Comparison of ENCODE assay signal across 9 mouse cellular contexts in the genomic region with DNA sequence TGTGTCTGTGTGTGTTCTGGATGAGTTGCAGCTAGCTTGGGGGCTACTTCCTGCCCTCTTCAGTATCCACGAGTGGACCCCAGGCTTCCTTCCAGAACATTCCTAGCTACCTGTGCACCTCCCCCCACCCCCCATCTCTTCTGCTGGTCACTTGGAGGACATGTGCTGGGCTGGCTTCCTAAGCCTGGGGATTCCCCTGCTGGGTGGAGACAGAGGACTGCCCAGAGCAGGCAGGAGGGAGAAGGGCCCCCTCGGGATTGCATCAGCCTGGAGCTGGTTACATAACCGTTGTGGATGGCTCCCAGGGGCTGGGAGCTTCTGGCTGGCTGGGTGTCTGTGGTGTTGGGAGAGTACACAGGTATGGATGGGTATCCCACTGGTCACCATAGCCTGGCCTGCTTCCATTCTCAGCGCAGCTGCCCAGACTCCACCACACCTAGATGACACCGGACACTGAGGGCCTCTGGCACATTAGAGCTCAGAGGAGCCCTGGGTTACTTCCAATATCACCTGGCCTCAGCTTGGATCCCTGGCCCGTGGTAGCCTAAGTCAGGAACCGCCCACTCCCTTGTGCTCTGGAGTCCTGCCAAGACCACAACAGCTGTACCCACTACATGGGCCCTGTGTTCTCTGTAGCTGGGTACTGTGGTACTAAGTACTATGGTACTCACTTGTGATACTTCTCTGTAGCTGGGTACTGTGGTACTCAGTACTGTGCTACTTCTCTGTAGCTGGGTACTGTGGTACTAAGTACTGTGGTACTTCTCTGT. TPM values are rescaled to one million over a fixed set of nuclear protein-coding genes. Genes with fewer than 3 reads are reported as not detected.
DNase-seq lines count a peak whose midpoint lies in the region; ATAC-seq and TF ChIP-seq lines count a peak whose summit lies in the region.
"Had no signal": no experiment of that assay in that cellular context is flagged by ENCODE, and none has a peak within 500 bp of the region (broad histone marks: within the 10 kb centered on the region; RNA-seq: fewer than 3 reads in every experiment).

No protein-coding gene starts in this region.

- no peaks in the 10 kb centered on the region for H3K27me3 ChIP-seq in kidney, adult 2 months (replicated peaks; ENCODE audit: control insufficient read depth, insufficient read depth, low read length)
- peaks cover 85% of the 10 kb centered on the region for H3K27me3 ChIP-seq in heart, embryonic 13.5 days (replicated peaks)
- H3K27me3 ChIP-seq in lung, embryonic 16.5 days (ENCODE audit: control insufficient read depth, insufficient read depth, low read depth, low read length), result peaks cover 27% of the 10 kb centered on the region

- H3K36me3 ChIP-seq in kidney, adult 2 months (ENCODE audit: control insufficient read depth, insufficient read depth, low read length), result no peaks in the 10 kb centered on the region
- no peaks in the 10 kb centered on the region for H3K36me3 ChIP-seq in heart, embryonic 13.5 days
- H3K36me3 ChIP-seq in lung, embryonic 16.5 days (ENCODE audit: control insufficient read depth, insufficient read depth, low read length), result no peaks in the 10 kb centered on the region

- peak; percentile 22 for DNase-seq in kidney, adult 2 months
- DNase-seq in kidney, adult 18-20 months, result no peak
- peak; percentile 68 for DNase-seq in Muller cell, postnatal 12 days (ENCODE audit: inconsistent ontology term)
- peak; percentile 50 to 63 for DNase-seq in urinary bladder, postnatal 36 days (ENCODE audit: low spot score in 2 of 2)
- DNase-seq in neural tube, embryonic 10.5 days (ENCODE audit: extremely low spot score, low spot score), result no peak

- no peak overlapping the region for H3K4me2 ChIP-seq in heart, embryonic 13.5 days
- no peak overlapping the region for H3K4me2 ChIP-seq in lung, embryonic 16.5 days (ENCODE audit: low read depth, low read length)

- peak; percentile 32; the same call in 1 of the 2 replicates for ATAC-seq in heart, embryonic 13.5 days (ENCODE audit: extremely low read depth, insufficient number of reproducible peaks, low FRiP score, low TSS enrichment)
- peak; percentile 60 for ATAC-seq in lung, embryonic 16.5 days (ENCODE audit: low read depth)
- ATAC-seq in megakaryocyte-erythroid progenitor cell, adult 5-6 weeks (replicated peaks; ENCODE audit: low FRiP score, low TSS enrichment, poor library complexity, severe bottlenecking), result no peak

- H3K4me3 ChIP-seq in kidney, adult 2 months (ENCODE audit: insufficient read depth, low read depth, low read length), result no peak overlapping the region
- no peak overlapping the region for H3K4me3 ChIP-seq in heart, embryonic 13.5 days
- H3K4me3 ChIP-seq in lung, embryonic 16.5 days (ENCODE audit: low read length), result no peak overlapping the region

- no peak overlapping the region for H3K27ac ChIP-seq in kidney, adult 2 months (ENCODE audit: insufficient read depth, low read depth, low read length)
- H3K27ac ChIP-seq in heart, embryonic 13.5 days (replicated peaks), result no peak overlapping the region
- no peak overlapping the region for H3K27ac ChIP-seq in lung, embryonic 16.5 days (ENCODE audit: low read length)

- no peaks in the 10 kb centered on the region for H3K4me1 ChIP-seq in kidney, adult 2 months (ENCODE audit: control insufficient read depth, insufficient read depth, low read length)
- H3K4me1 ChIP-seq in heart, embryonic 13.5 days, result peaks cover 17% of the 10 kb centered on the region
- peaks cover 3% of the 10 kb centered on the region; the same call in 1 of the 2 replicates for H3K4me1 ChIP-seq in lung, embryonic 16.5 days (replicated peaks; ENCODE audit: control insufficient read depth, insufficient read depth, low read length)

- no peak overlapping the region for H3K9ac ChIP-seq in heart, embryonic 13.5 days
- no peak overlapping the region for H3K9ac ChIP-seq in lung, embryonic 16.5 days (ENCODE audit: low read length)

- 38% methylated on average over 7 of the region's 7 CpGs for WGBS in kidney, adult 2 months
- 38% methylated on average over 7 of the region's 7 CpGs for WGBS in heart, embryonic 13.5 days
- WGBS in lung, embryonic 16.5 days, result 34% methylated on average over 7 of the region's 7 CpGs

- H3K9me3 ChIP-seq in heart, embryonic 13.5 days, result no peaks in the 10 kb centered on the region
- H3K9me3 ChIP-seq in lung, embryonic 16.5 days (ENCODE audit: control insufficient read depth, low read length), result no peaks in the 10 kb centered on the region

- TF ChIP-seq CTCF in kidney, adult 2 months (conservative IDR thresholded peaks at IDR 0.05; ENCODE audit: insufficient read depth, insufficient read length, low read depth, low read length), result no peak

- TF ChIP-seq POLR2A in kidney, adult 2 months (IDR thresholded peaks at IDR 0.05; ENCODE audit: low read depth, low read length), result no peak

RNA-seq across cellular contexts. Expression of a gene that starts 6.9 kb away (rescaled TPM):
- 0.16 and 0.34 TPM in 2 replicates for polyA plus RNA-seq in kidney, adult 2 months (2012; rRNA removed)
- polyA plus RNA-seq in heart, embryonic 13.5 days (2015; fragmentation: Nextera tagmentation; extraction: Ambion mirVana), result 0.09 and 0.29 TPM in 2 replicates
- polyA plus RNA-seq in lung, embryonic 16.5 days (2015; fragmentation: Nextera tagmentation; extraction: Ambion mirVana), result 0.28 and 0.38 TPM in 2 replicates
- 0.10 TPM in 1 of 2 replicates, not detected in the other for total RNA-seq in megakaryocyte-erythroid progenitor cell, adult 5-6 weeks (2014; fragmentation: Nextera tagmentation)
- 0.04 TPM in 1 of 2 replicates, not detected in the other for total RNA-seq in megakaryocyte-erythroid progenitor cell, adult 5-6 weeks (2017)
- polyA plus RNA-seq: heart, embryonic 14.5 days had no signal

RNA-seq across cellular contexts. Expression of a gene that starts 19.8 kb away (rescaled TPM):
- 45.4 and 90.1 TPM in 2 replicates for polyA plus RNA-seq in kidney, adult 2 months (2012; rRNA removed)
- 226 and 250 TPM in 2 replicates for polyA plus RNA-seq in heart, embryonic 13.5 days (2015; fragmentation: Nextera tagmentation; extraction: Ambion mirVana)
- 361 and 378 TPM in 2 replicates for polyA plus RNA-seq in lung, embryonic 16.5 days (2015; fragmentation: Nextera tagmentation; extraction: Ambion mirVana)
- total RNA-seq in megakaryocyte-erythroid progenitor cell, adult 5-6 weeks (2014; fragmentation: Nextera tagmentation), result 2,168 and 2,467 TPM in 2 replicates
- 3,890 and 4,556 TPM in 2 replicates for total RNA-seq in megakaryocyte-erythroid progenitor cell, adult 5-6 weeks (2017)

RNA-seq across cellular contexts. Expression of a gene that starts 26.5 kb away (rescaled TPM):
- 0.19 and 0.67 TPM in 2 replicates for polyA plus RNA-seq in kidney, adult 2 months (2012; rRNA removed)
- 71.2 and 73.2 TPM in 2 replicates for polyA plus RNA-seq in heart, embryonic 13.5 days (2015; fragmentation: Nextera tagmentation; extraction: Ambion mirVana)
- 2.5 and 2.7 TPM in 2 replicates for polyA plus RNA-seq in lung, embryonic 16.5 days (2015; fragmentation: Nextera tagmentation; extraction: Ambion mirVana)
- not detected in 2 replicates for total RNA-seq in megakaryocyte-erythroid progenitor cell, adult 5-6 weeks (2014; fragmentation: Nextera tagmentation)
- 0.38 TPM in 1 of 2 replicates, not detected in the other for total RNA-seq in megakaryocyte-erythroid progenitor cell, adult 5-6 weeks (2017)

RNA-seq across cellular contexts. Expression of a gene that starts 48.3 kb away (rescaled TPM):
- 31.2 and 32.5 TPM in 2 replicates for polyA plus RNA-seq in kidney, adult 2 months (2012; rRNA removed)
- 16.8 and 19.7 TPM in 2 replicates for polyA plus RNA-seq in heart, embryonic 13.5 days (2015; fragmentation: Nextera tagmentation; extraction: Ambion mirVana)
- 21.7 and 24.0 TPM in 2 replicates for polyA plus RNA-seq in lung, embryonic 16.5 days (2015; fragmentation: Nextera tagmentation; extraction: Ambion mirVana)
- 23.1 and 26.7 TPM in 2 replicates for total RNA-seq in megakaryocyte-erythroid progenitor cell, adult 5-6 weeks (2014; fragmentation: Nextera tagmentation)
- total RNA-seq in megakaryocyte-erythroid progenitor cell, adult 5-6 weeks (2017), result 12.6 and 12.9 TPM in 2 replicates

RNA-seq across cellular contexts. Expression of a gene that starts 53.8 kb away (rescaled TPM):
- not detected in 2 replicates for polyA plus RNA-seq in kidney, adult 2 months (2012; rRNA removed)
- polyA plus RNA-seq in heart, embryonic 13.5 days (2015; fragmentation: Nextera tagmentation; extraction: Ambion mirVana), result not detected in 2 replicates
- not detected in 2 replicates for polyA plus RNA-seq in lung, embryonic 16.5 days (2015; fragmentation: Nextera tagmentation; extraction: Ambion mirVana)
- not detected in 2 replicates for total RNA-seq in megakaryocyte-erythroid progenitor cell, adult 5-6 weeks (2014; fragmentation: Nextera tagmentation)
- not detected in 2 replicates for total RNA-seq in megakaryocyte-erythroid progenitor cell, adult 5-6 weeks (2017)
- polyA plus RNA-seq: heart, embryonic 14.5 days had no signal

Comparison
In these comparisons a context has a peak if more than half of its experiments do, and no peak if none do; other contexts are left out.
1. DNase-seq: peak in kidney, adult 2 months (single experiment), Muller cell, postnatal 12 days (single experiment) and urinary bladder, postnatal 36 days (2 of 2); none in kidney, adult 18-20 months (single experiment) and neural tube, embryonic 10.5 days (single experiment).
2. RNA of a gene that starts 26.5 kb away (polyA plus RNA-seq): 71.2 to 73.2 TPM in heart, embryonic 13.5 days; 2.5 to 2.7 TPM in lung, embryonic 16.5 days and 0.19 to 0.67 TPM in kidney, adult 2 months; every median in the first group is over 10 times any median in the second.